Mouse (Mus musculus): ENCODE data around the gene Cntnap2. TPM values are rescaled to one million over a fixed set of nuclear protein-coding genes. Genes with fewer than 3 reads are reported as not detected.

Cntnap2 gene
- polyA plus RNA-seq, 1 experiment from 2014 or later = not detected

DNA sequence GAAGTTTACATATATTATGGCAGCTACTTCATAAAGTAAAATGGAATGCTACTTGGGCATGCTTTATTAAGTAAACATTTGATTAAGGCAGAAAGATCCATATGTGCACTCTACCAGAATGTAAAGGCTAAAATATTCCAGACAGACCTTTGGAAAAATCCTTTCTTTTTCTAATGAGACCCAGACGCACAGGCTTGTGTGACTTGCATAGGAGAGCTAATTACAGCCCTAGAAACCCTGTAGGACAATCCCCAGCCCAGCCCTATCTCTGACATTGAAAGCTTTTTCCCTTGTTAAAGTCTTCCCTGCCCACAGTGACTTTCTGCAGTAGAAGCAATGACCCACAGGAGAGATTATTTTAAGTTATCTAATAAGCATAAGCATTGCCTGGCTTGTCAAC, 879.6 kb downstream of the Cntnap2 start:
- Histone ChIP-seq H3K9ac (replicated peaks) (no peak overlapping the region), H3K27me3 (ENCODE audit: insufficient read depth, low read length) (no peaks in the 10 kb centered on the region), H3K9me3 (ENCODE audit: low read length) (no peaks in the 10 kb centered on the region), H3K4me2 (ENCODE audit: low read depth, low read length) (no peak overlapping the region), H3K27ac (ENCODE audit: low read depth) (no peak overlapping the region), H3K36me3 (replicated peaks; ENCODE audit: insufficient read depth, low read length) (no peaks in the 10 kb centered on the region), H3K4me3 (ENCODE audit: low read depth, low read length) (no peak overlapping the region), H3K4me1 (ENCODE audit: insufficient read depth) (no peaks in the 10 kb centered on the region)
- DNase-seq = no peak
- TF ChIP-seq EP300 (IDR thresholded peaks at IDR 0.05; ENCODE audit: low read depth) (no peak), CTCF (IDR thresholded peaks at IDR 0.05; ENCODE audit: low read depth) (no peak)
- no peak for ATAC-seq
- 56% methylated on average over 1 of the region's 1 CpGs for WGBS (ENCODE audit: insufficient replicate concordance)

DNA sequence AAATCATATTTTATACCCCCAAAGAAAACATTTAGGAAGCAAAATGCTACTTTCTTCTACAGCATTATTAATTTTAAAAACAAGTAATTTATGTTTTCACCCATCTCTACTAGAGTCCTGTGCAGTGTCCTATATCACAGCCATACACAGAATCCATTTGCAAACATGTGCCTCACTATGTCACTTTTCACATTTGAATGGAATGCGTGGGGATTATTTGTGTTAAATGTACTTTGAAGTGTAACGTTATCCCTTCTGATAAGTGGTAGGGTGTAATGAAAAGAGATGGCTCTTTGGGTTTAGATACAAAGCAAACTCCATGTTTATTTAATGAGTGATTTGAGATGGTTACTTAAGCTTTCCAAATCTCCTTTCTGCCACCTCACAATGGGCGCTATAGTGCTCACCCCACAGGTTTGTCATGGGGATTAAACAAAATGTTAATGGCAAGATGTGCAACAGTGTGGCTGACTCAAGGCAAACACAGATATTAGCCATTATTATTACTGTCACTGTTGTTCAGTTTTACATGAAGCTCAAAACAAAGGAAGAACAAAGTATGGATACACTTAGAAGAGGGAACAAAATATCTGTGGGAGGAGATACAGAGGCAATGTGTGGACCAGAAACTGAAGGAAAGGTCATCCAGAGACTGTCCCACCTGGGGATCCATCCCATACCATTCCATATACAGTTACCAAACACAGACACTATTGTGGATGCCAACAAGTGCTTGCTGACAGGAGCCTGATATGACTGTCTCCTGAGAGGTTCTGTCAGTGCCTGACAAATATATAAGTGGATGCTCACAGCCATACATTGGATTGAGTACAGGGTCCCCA, 886.2 kb downstream of the Cntnap2 start:
- Histone ChIP-seq H3K36me3 (replicated peaks; ENCODE audit: insufficient read depth, low read length) (no peaks in the 10 kb centered on the region), H3K9ac (replicated peaks) (no peak overlapping the region), H3K4me2 (ENCODE audit: low read depth, low read length) (no peak overlapping the region), H3K4me1 (ENCODE audit: insufficient read depth) (no peaks in the 10 kb centered on the region), H3K27ac (ENCODE audit: low read depth) (no peak overlapping the region), H3K4me3 (ENCODE audit: low read depth, low read length) (no peak overlapping the region), H3K9me3 (ENCODE audit: low read length) (no peaks in the 10 kb centered on the region), H3K27me3 (ENCODE audit: insufficient read depth, low read length) (no peaks in the 10 kb centered on the region)
- 58% methylated on average over 3 of the region's 3 CpGs for WGBS (ENCODE audit: insufficient replicate concordance)
- ATAC-seq (no peak), DNase-seq (no peak)
- TF ChIP-seq EP300 (IDR thresholded peaks at IDR 0.05; ENCODE audit: low read depth) = no peak
- no peak for TF ChIP-seq CTCF (IDR thresholded peaks at IDR 0.05; ENCODE audit: low read depth)

DNA sequence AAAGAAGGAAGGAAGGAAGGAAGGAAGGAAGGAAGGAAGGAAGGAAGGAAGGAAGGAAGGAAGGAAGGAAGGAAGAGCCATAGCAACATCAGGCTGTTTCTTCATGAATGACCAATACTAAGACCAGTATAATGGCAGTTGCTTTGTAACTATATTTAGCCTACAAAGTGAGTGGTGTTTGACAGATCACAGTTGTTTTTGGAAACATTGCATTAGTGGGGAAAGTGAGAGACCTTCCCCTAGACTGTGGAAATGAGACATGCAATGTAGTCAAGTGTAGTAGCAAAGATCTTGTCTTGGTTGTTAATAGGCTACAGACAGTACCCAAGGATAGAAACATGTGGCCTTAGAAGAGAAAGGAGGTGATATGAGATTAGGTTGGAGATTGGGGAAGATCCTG, 895.6 kb downstream of the Cntnap2 start:
- TF ChIP-seq EP300 (IDR thresholded peaks at IDR 0.05; ENCODE audit: low read depth) = no peak
- TF ChIP-seq CTCF (IDR thresholded peaks at IDR 0.05; ENCODE audit: low read depth) = no peak
- Histone ChIP-seq H3K27me3 (ENCODE audit: insufficient read depth, low read length) (no peaks in the 10 kb centered on the region), H3K36me3 (replicated peaks; ENCODE audit: insufficient read depth, low read length) (no peaks in the 10 kb centered on the region), H3K4me1 (ENCODE audit: insufficient read depth) (no peaks in the 10 kb centered on the region), H3K27ac (ENCODE audit: low read depth) (no peak overlapping the region), H3K4me2 (ENCODE audit: low read depth, low read length) (no peak overlapping the region), H3K4me3 (ENCODE audit: low read depth, low read length) (no peak overlapping the region), H3K9ac (replicated peaks) (no peak overlapping the region), H3K9me3 (ENCODE audit: low read length) (no peaks in the 10 kb centered on the region)
- ATAC-seq (no peak), DNase-seq (no peak)

DNA sequence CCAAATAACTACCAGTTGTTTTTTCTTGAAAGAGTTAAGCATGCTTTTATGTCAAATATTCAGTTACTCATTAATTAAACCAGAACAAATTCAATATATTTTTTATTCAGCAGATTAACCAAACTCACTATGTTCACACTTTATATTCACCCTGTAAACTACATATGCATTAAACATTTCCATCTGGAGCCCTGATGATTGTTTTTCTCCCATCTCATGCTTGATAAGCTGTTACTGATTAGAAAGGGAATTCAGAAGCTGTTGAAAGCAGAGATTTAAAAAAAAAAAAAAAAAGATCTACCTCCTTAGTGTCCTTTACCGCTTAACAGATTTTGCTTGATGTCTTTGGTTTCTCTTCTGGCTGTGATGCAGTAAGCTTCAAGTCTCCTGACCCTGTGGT, 905.3 kb downstream of the Cntnap2 start:
- H3K9ac ChIP-seq (replicated peaks) = no peak overlapping the region
- H3K27me3 ChIP-seq (ENCODE audit: insufficient read depth, low read length) = no peaks in the 10 kb centered on the region
- ATAC-seq (no peak), DNase-seq (no peak)
- H3K36me3 ChIP-seq (replicated peaks; ENCODE audit: insufficient read depth, low read length) = no peaks in the 10 kb centered on the region
- no peak overlapping the region for H3K27ac ChIP-seq (ENCODE audit: low read depth)
- WGBS (ENCODE audit: insufficient replicate concordance) = 84% methylated on average over 1 of the region's 1 CpGs
- H3K4me1 ChIP-seq (ENCODE audit: insufficient read depth) = no peaks in the 10 kb centered on the region
- TF ChIP-seq EP300 (IDR thresholded peaks at IDR 0.05; ENCODE audit: low read depth) = no peak
- H3K4me2 ChIP-seq (ENCODE audit: low read depth, low read length) = no peak overlapping the region
- no peak overlapping the region for H3K4me3 ChIP-seq (ENCODE audit: low read depth, low read length)
- no peaks in the 10 kb centered on the region for H3K9me3 ChIP-seq (ENCODE audit: low read length)

DNA sequence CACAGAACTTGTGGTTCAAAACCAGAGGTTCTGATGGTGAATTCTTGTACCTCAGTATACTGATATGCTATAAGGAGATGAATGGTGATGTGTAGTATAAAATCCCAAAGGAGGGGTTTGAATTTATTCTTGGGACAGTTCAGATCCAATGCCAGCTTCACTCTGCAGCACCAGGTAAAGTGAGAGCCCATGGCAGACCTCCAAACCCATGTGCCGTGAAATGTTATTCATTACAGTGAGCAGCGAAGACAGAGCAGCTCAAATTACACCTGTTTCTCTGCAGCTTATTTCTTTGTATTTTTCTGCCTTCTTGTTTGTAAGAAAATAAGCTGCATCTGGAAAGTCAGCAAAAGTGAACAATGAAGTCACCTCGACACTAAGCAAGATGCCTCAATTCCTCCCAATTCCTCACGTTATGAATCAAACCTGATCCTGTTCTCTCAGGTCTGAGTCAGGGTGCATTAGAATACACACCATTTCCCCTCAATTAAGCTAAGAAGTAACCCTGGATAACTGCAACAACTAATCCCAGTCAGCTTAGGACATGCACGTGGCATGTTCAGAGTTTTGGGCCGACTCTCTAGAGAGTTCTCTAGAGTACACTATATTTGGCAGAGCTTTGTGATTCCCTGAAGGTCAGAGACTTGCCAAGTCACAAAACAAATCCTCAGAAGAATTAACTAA, 915.5 kb downstream of the Cntnap2 start:
- 74% methylated on average over 6 of the region's 6 CpGs for WGBS (ENCODE audit: insufficient replicate concordance)
- no peak overlapping the region for H3K4me3 ChIP-seq (ENCODE audit: low read depth, low read length)

DNA sequence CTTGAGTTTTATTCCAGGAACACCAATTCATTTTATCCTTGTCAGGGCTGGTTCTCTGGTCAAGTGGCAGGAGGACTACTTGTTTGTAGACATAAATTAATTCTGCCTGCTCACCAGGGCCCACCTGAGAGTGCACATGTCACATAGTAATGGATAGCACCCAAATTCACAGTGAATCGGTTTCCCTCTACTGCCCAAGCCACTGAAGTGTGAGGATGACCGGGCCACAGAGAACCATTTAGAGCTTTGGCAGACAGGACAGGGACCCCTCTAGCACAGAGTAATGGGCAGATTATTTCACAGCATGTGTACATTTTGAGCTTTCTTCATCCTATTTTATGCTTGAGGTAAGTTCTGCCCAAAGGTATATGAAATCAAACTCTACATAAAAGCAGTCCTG, 920.0 kb downstream of the Cntnap2 start:
- Histone ChIP-seq H3K9ac (replicated peaks) (no peak overlapping the region), H3K27ac (ENCODE audit: low read depth) (no peak overlapping the region), H3K27me3 (ENCODE audit: insufficient read depth, low read length) (no peaks in the 10 kb centered on the region), H3K36me3 (replicated peaks; ENCODE audit: insufficient read depth, low read length) (no peaks in the 10 kb centered on the region), H3K4me3 (ENCODE audit: low read depth, low read length) (no peak overlapping the region), H3K4me1 (ENCODE audit: insufficient read depth) (no peaks in the 10 kb centered on the region), H3K9me3 (ENCODE audit: low read length) (no peaks in the 10 kb centered on the region), H3K4me2 (ENCODE audit: low read depth, low read length) (no peak overlapping the region)
- DNase-seq (no peak), ATAC-seq (no peak)
- WGBS (ENCODE audit: insufficient replicate concordance) = 70% methylated on average over 2 of the region's 2 CpGs
- TF ChIP-seq EP300 (IDR thresholded peaks at IDR 0.05; ENCODE audit: low read depth) = no peak
- TF ChIP-seq CTCF (IDR thresholded peaks at IDR 0.05; ENCODE audit: low read depth) = no peak

More for the DNA sequence above, 915.5 kb downstream of the Cntnap2 start:
- Histone ChIP-seq H3K9me3 (ENCODE audit: low read length) (no peaks in the 10 kb centered on the region), H3K27ac (ENCODE audit: low read depth) (no peak overlapping the region), H3K4me2 (ENCODE audit: low read depth, low read length) (no peak overlapping the region), H3K9ac (replicated peaks) (no peak overlapping the region), H3K36me3 (replicated peaks; ENCODE audit: insufficient read depth, low read length) (no peaks in the 10 kb centered on the region), H3K4me1 (ENCODE audit: insufficient read depth) (no peaks in the 10 kb centered on the region), H3K27me3 (ENCODE audit: insufficient read depth, low read length) (no peaks in the 10 kb centered on the region)
- no peak for DNase-seq
- no peak for ATAC-seq
- no peak for TF ChIP-seq EP300 (IDR thresholded peaks at IDR 0.05; ENCODE audit: low read depth)
- no peak for TF ChIP-seq CTCF (IDR thresholded peaks at IDR 0.05; ENCODE audit: low read depth)

Measured in liver, postnatal 0 days (tissue).